ENCODE assay signal across 8 mouse cellular contexts in genomic region chr5:140847300-140847729, GRCm38 (mm10). TPM values are rescaled to one million over a fixed set of nuclear protein-coding genes. Genes with fewer than 3 reads are reported as not detected.
DNase-seq lines count a peak whose midpoint lies in the region; ATAC-seq lines count a peak whose summit lies in the region.

No protein-coding gene starts in this region.

- peak; percentile 77 for ATAC-seq in granulocyte monocyte progenitor cell, adult 5-6 weeks (replicated peaks; ENCODE audit: poor library complexity, severe bottlenecking)

- 0 out of 2 replicates have a peak, but pooled peaks cover 4% of the 10 kb centered on the region for H3K4me1 ChIP-seq in midbrain, embryonic 10.5 days

- peaks cover 10% of the 10 kb centered on the region; the same call in 1 of the 2 replicates for H3K9me3 ChIP-seq in midbrain, embryonic 10.5 days (replicated peaks)

- no peaks in the 10 kb centered on the region for H3K36me3 ChIP-seq in midbrain, embryonic 10.5 days
- H3K36me3 ChIP-seq in splenic B cell, adult 2 months (ENCODE audit: control insufficient read depth, insufficient read depth, low read length, poor library complexity, severe bottlenecking), result no peaks in the 10 kb centered on the region

- 15% methylated on average over 5 of the region's 5 CpGs for WGBS in midbrain, embryonic 10.5 days

- H3K27ac ChIP-seq in midbrain, embryonic 10.5 days (replicated peaks), result peak overlapping the region; percentile 30; the same call in 1 of the 2 replicates

- H3K4me3 ChIP-seq in midbrain, embryonic 10.5 days, result no peak overlapping the region

- peak; percentile 39 for DNase-seq in cerebellum, adult 8-10 months
- DNase-seq in cerebellum, adult 9-11 months, result no peak
- DNase-seq in A20 (ENCODE audit: low read depth, low spot score), result peak; percentile 61
- peak; percentile 56 for DNase-seq in c-Kit-positive CD71-negative TER-119-negative erythroid progenitor cells, embryonic 14.5 days (ENCODE audit: low read depth)
- DNase-seq in kidney, postnatal 4 days, result peak; percentile 47 to 65
- peak; percentile 46 for DNase-seq in midbrain, embryonic 10.5 days (ENCODE audit: low spot score)
- DNase-seq in splenic B cell, adult 2 months (ENCODE audit: low read depth, low spot score), result peak; percentile 79

- no peaks in the 10 kb centered on the region for H3K27me3 ChIP-seq in midbrain, embryonic 10.5 days (ENCODE audit: low read depth, poor library complexity, severe bottlenecking)
- H3K27me3 ChIP-seq in splenic B cell, adult 2 months (ENCODE audit: control insufficient read depth, insufficient read depth, low read length, poor library complexity, severe bottlenecking), result no peaks in the 10 kb centered on the region

RNA-seq across cellular contexts. Expression of gene Gna12, which starts 17.1 kb away (rescaled TPM):
- total RNA-seq in granulocyte monocyte progenitor cell, adult 5-6 weeks (2014; fragmentation: Nextera tagmentation), result 42.3 and 44.7 TPM in 2 replicates
- 34.9 and 35.3 TPM in 2 replicates for total RNA-seq in granulocyte monocyte progenitor cell, adult 5-6 weeks (2017)
- polyA plus RNA-seq in midbrain, embryonic 10.5 days (2016; fragmentation: Nextera tagmentation; extraction: Ambion mirVana), result 7.7 and 8.0 TPM in 2 replicates
